ENCODE assay signal across 9 mouse cellular contexts in the genomic region with DNA sequence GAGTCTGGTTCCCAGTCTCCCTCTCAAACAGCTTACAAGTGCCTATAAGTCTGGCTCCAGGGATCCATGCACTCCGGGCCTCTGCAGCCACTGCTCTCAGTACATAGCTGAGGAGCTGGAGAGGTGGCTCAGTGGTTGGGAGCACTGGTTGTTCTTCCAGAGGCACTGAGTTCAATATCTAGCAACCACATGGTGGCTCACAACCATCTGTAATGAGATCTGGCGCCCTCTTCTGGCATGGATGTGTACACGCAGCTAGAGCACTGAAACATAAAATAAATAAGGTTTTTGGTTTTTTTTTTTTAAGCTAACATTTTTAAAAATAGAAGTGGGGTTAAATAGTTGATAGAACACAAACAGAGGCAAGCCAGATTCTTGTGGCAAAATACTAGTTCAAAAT.
DNase-seq lines count a peak whose midpoint lies in the region; ATAC-seq lines count a peak whose summit lies in the region.
"Had no signal": no experiment of that assay in that cellular context is flagged by ENCODE, and none has a peak within 500 bp of the region (broad histone marks: within the 10 kb centered on the region; RNA-seq: fewer than 3 reads in every experiment).

No protein-coding gene starts in this region.

- no peak overlapping the region for H3K4me3 ChIP-seq in forebrain, embryonic 15.5 days

- peak; percentile 25 to 28 for DNase-seq in heart, postnatal 36 days
- DNase-seq in heart, postnatal 25 days (ENCODE audit: low spot score), result no peak
- DNase-seq in B cell, adult 2 months, result peak; percentile 62 to 66
- peak; percentile 23 for DNase-seq in T-cell, adult 2 months (ENCODE audit: low spot score)
- DNase-seq in embryo, embryonic 11 days, result peak; percentile 56
- peak; percentile 18 for DNase-seq in lung, postnatal 25 days (ENCODE audit: low spot score)
- no peak for DNase-seq in layer of hippocampus, adult 8-10 months (ENCODE audit: low spot score in 2 of 2)

- no peak overlapping the region for H3K9ac ChIP-seq in forebrain, embryonic 15.5 days (replicated peaks)

- H3K27me3 ChIP-seq in forebrain, embryonic 15.5 days, result no peaks in the 10 kb centered on the region

- no peaks in the 10 kb centered on the region for H3K9me3 ChIP-seq in forebrain, embryonic 15.5 days

- H3K36me3 ChIP-seq in forebrain, embryonic 15.5 days, result peaks cover 34% of the 10 kb centered on the region

- ATAC-seq in forebrain, embryonic 15.5 days (replicated peaks), result no peak

- intact Hi-C loops in heart, postnatal 36 days (cut with DNase I), result no loop called here
- intact Hi-C loops in heart, postnatal 25 days (cut with DNase I), result no loop called here

- H3K4me1 ChIP-seq in forebrain, embryonic 15.5 days, result no peaks in the 10 kb centered on the region

- WGBS in forebrain, embryonic 15.5 days, result 51% methylated on average over 3 of the region's 3 CpGs

- no peak overlapping the region for H3K27ac ChIP-seq in forebrain, embryonic 15.5 days (replicated peaks)
- H3K27ac ChIP-seq: macrophage had no signal

- no peak overlapping the region for H3K4me2 ChIP-seq in forebrain, embryonic 15.5 days (replicated peaks)

Comparison
In these comparisons a context has a peak if more than half of its experiments do, and no peak if none do; other contexts are left out.
1. DNase-seq: peak in heart, postnatal 36 days (2 of 2), B cell, adult 2 months (2 of 2), T-cell, adult 2 months (single experiment), embryo, embryonic 11 days (single experiment) and lung, postnatal 25 days (single experiment); none in heart, postnatal 25 days (single experiment) and layer of hippocampus, adult 8-10 months (0 of 2).